Mouse (Mus musculus): ENCODE results near the gene Gm20671. TPM values are rescaled to one million over a fixed set of nuclear protein-coding genes. Genes with fewer than 3 reads are reported as not detected.
"Not testable (repeated sequence)": the region's sequence is repeated elsewhere in the genome, so short reads cannot be mapped to it uniquely, and the experiment has no call there.

Gene Gm20671
- polyA plus RNA-seq, 1 experiment from 2014 or later: not detected

GRCm38 (mm10) chr5:32861082-32861481, 34.2 kb upstream of the Gm20671 start:
- Histone ChIP-seq H3K4me3 (ENCODE audit: low read depth, low read length) (no peak overlapping the region), H3K27ac (ENCODE audit: low read depth) (no peak overlapping the region), H3K36me3 (replicated peaks; ENCODE audit: insufficient read depth, low read length) (no peaks in the 10 kb centered on the region), H3K4me1 (ENCODE audit: insufficient read depth) (peaks cover 16% of the 10 kb centered on the region), H3K9me3 (ENCODE audit: low read length) (no peaks in the 10 kb centered on the region), H3K27me3 (ENCODE audit: insufficient read depth, low read length) (no peaks in the 10 kb centered on the region), H3K9ac (replicated peaks) (no peak overlapping the region), H3K4me2 (ENCODE audit: low read depth, low read length) (no peak overlapping the region)
- DNase-seq (no peak), ATAC-seq (no peak)
- TF ChIP-seq EP300 (IDR thresholded peaks at IDR 0.05; ENCODE audit: low read depth) (no peak), CTCF (IDR thresholded peaks at IDR 0.05; ENCODE audit: low read depth) (no peak)
- WGBS (ENCODE audit: insufficient replicate concordance): 86% methylated on average over 1 of the region's 1 CpGs

DNA sequence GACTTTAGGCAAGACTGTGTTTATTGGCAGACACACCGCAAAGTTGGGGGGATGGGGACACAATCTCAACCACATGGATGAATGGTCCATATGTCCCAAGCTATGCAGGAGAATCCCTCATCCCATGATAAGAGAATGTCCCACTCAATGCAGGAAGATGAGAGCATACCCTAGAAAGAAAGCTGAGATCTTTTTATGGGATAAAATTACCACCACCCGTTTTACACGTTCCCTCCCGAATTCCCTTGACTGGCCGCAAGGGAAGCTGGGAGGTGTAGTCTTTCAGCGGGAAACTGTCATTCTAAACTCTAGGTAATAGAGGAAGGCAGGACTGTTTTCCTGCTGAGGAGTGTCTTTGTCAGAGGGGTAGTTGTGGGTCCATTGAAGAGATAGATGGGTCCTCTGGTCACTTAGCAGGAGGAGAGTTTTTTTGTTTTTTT, 30.9 kb upstream of the Gm20671 start:
- Histone ChIP-seq H3K36me3 (replicated peaks; ENCODE audit: insufficient read depth, low read length) (no peaks in the 10 kb centered on the region), H3K27me3 (ENCODE audit: insufficient read depth, low read length) (no peaks in the 10 kb centered on the region), H3K4me3 (ENCODE audit: low read depth, low read length) (peak overlapping the region; percentile 48), H3K9ac (replicated peaks) (0 out of 2 replicates have a peak overlapping the region, but pooled peaks have one; percentile 23), H3K4me2 (ENCODE audit: low read depth, low read length) (peak overlapping the region; percentile 83), H3K9me3 (ENCODE audit: low read length) (no peaks in the 10 kb centered on the region), H3K4me1 (ENCODE audit: insufficient read depth) (peaks cover 19% of the 10 kb centered on the region), H3K27ac (ENCODE audit: low read depth) (no peak overlapping the region)
- 4% methylated on average over 6 of the region's 6 CpGs for WGBS (ENCODE audit: insufficient replicate concordance)
- ATAC-seq (no peak), DNase-seq (peak; percentile 45)
- no peak for TF ChIP-seq EP300 (IDR thresholded peaks at IDR 0.05; ENCODE audit: low read depth)
- 0 out of 2 replicates have a peak, but pooled peaks have one; percentile 5 for TF ChIP-seq CTCF (IDR thresholded peaks at IDR 0.05; ENCODE audit: low read depth)

DNA sequence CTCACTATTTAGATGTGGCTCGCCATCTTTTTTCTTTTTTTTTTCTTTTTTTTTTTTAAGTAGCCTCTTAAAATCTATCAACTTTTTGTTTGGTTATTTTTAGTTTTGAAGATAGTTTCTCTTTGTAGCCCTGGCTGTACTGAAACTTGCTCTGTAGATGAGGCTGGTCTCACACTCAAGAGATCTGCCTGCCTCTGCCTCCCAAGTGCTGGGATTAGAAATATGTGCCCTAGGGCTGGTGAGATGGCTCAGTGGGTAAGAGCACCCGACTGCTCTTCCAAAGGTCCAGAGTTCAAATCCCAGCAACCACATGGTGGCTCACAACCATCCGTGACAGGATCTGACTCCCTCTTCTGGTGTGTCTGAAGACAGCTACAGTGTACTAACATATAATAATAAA, 28.4 kb upstream of the Gm20671 start:
- H3K9me3 ChIP-seq (ENCODE audit: low read length); H3K36me3 ChIP-seq (replicated peaks; ENCODE audit: insufficient read depth, low read length); H3K9ac ChIP-seq (replicated peaks); ATAC-seq; H3K27me3 ChIP-seq (ENCODE audit: insufficient read depth, low read length); H3K4me3 ChIP-seq (ENCODE audit: low read depth, low read length); H3K4me2 ChIP-seq (ENCODE audit: low read depth, low read length); DNase-seq; H3K27ac ChIP-seq (ENCODE audit: low read depth): not testable (repeated sequence)
- H3K4me1 ChIP-seq (ENCODE audit: insufficient read depth): peaks cover 34% of the 10 kb centered on the region
- WGBS (ENCODE audit: insufficient replicate concordance): 72% methylated on average over 2 of the region's 3 CpGs

GRCm38 (mm10) chr5:32854818-32855217, 27.9 kb upstream of the Gm20671 start:
- H3K36me3 ChIP-seq (replicated peaks; ENCODE audit: insufficient read depth, low read length): 0 out of 2 replicates have a peak, but pooled peaks cover 4% of the 10 kb centered on the region
- ATAC-seq (no peak), DNase-seq (no peak)
- 81% methylated on average over 4 of the region's 4 CpGs for WGBS (ENCODE audit: insufficient replicate concordance)
- peak overlapping the region; percentile 41 for H3K27ac ChIP-seq (ENCODE audit: low read depth)
- no peak overlapping the region for H3K9ac ChIP-seq (replicated peaks)
- no peak overlapping the region for H3K4me3 ChIP-seq (ENCODE audit: low read depth, low read length)
- H3K4me1 ChIP-seq (ENCODE audit: insufficient read depth): peaks cover 34% of the 10 kb centered on the region
- H3K27me3 ChIP-seq (ENCODE audit: insufficient read depth, low read length): no peaks in the 10 kb centered on the region
- TF ChIP-seq EP300 (IDR thresholded peaks at IDR 0.05; ENCODE audit: low read depth): no peak
- TF ChIP-seq CTCF (IDR thresholded peaks at IDR 0.05; ENCODE audit: low read depth): no peak
- H3K4me2 ChIP-seq (ENCODE audit: low read depth, low read length): peak overlapping the region; percentile 51
- H3K9me3 ChIP-seq (ENCODE audit: low read length): no peaks in the 10 kb centered on the region

GRCm38 (mm10) chr5:32853731-32854507, 27.0 kb upstream of the Gm20671 start, which contains the start of gene Prr14l:
Gene Prr14l, minus strand, starts transcription at chr5:32854256.
- peak; percentile 99 for ATAC-seq
- no peak for TF ChIP-seq CTCF (IDR thresholded peaks at IDR 0.05; ENCODE audit: low read depth)
- peak; percentile 72 for TF ChIP-seq EP300 (IDR thresholded peaks at IDR 0.05; ENCODE audit: low read depth)
- Histone ChIP-seq H3K4me1 (ENCODE audit: insufficient read depth) (peaks cover 34% of the 10 kb centered on the region), H3K9me3 (ENCODE audit: low read length) (no peaks in the 10 kb centered on the region), H3K36me3 (replicated peaks; ENCODE audit: insufficient read depth, low read length) (0 out of 2 replicates have a peak, but pooled peaks cover 4% of the 10 kb centered on the region), H3K27me3 (ENCODE audit: insufficient read depth, low read length) (no peaks in the 10 kb centered on the region), H3K27ac (ENCODE audit: low read depth) (peak within 1 kb of the TSS; percentile 86), H3K4me2 (ENCODE audit: low read depth, low read length) (peak within 1 kb of the TSS; percentile 86), H3K4me3 (ENCODE audit: low read depth, low read length) (peak within 1 kb of the TSS; percentile 90), H3K9ac (replicated peaks) (peak within 1 kb of the TSS; percentile 99)
- under 1% methylated on average over 49 of the region's 51 CpGs for WGBS (ENCODE audit: insufficient replicate concordance)
- peak; percentile 99 for DNase-seq

GRCm38 (mm10) chr5:32852026-32852425, 25.1 kb upstream of the Gm20671 start:
- Histone ChIP-seq H3K27me3 (ENCODE audit: insufficient read depth, low read length) (no peaks in the 10 kb centered on the region), H3K27ac (ENCODE audit: low read depth) (peak overlapping the region; percentile 49), H3K4me3 (ENCODE audit: low read depth, low read length) (peak overlapping the region; percentile 90), H3K9me3 (ENCODE audit: low read length) (no peaks in the 10 kb centered on the region), H3K4me1 (ENCODE audit: insufficient read depth) (peaks cover 30% of the 10 kb centered on the region), H3K4me2 (ENCODE audit: low read depth, low read length) (peak overlapping the region; percentile 86), H3K9ac (replicated peaks) (peak overlapping the region; percentile 99), H3K36me3 (replicated peaks; ENCODE audit: insufficient read depth, low read length) (0 out of 2 replicates have a peak, but pooled peaks cover 4% of the 10 kb centered on the region)
- ATAC-seq (no peak), DNase-seq (no peak)
- TF ChIP-seq CTCF (IDR thresholded peaks at IDR 0.05; ENCODE audit: low read depth): no peak
- TF ChIP-seq EP300 (IDR thresholded peaks at IDR 0.05; ENCODE audit: low read depth): no peak
- 28% methylated on average over 6 of the region's 6 CpGs for WGBS (ENCODE audit: insufficient replicate concordance)

GRCm38 (mm10) chr5:32849580-32849979, 22.7 kb upstream of the Gm20671 start:
- H3K4me2 ChIP-seq (ENCODE audit: low read depth, low read length); H3K9ac ChIP-seq (replicated peaks); ATAC-seq; H3K27ac ChIP-seq (ENCODE audit: low read depth); H3K36me3 ChIP-seq (replicated peaks; ENCODE audit: insufficient read depth, low read length); H3K4me3 ChIP-seq (ENCODE audit: low read depth, low read length); DNase-seq; H3K9me3 ChIP-seq (ENCODE audit: low read length); H3K27me3 ChIP-seq (ENCODE audit: insufficient read depth, low read length): not testable (repeated sequence)
- 84% methylated on average over 3 of the region's 3 CpGs for WGBS (ENCODE audit: insufficient replicate concordance)
- H3K4me1 ChIP-seq (ENCODE audit: insufficient read depth): peaks cover 27% of the 10 kb centered on the region

Measured in liver, postnatal 0 days (tissue).